Mouse (Mus musculus) thymus, postnatal 36 days (tissue): ENCODE data around the gene Skp1a.

Experiments
- DNase-seq, 2 experiments: peaks; one replicate each; pipeline ENCODE4 v3.0.0; 2022; ENCODE audit warnings: mixed read lengths in 2 of 2

Skp1a gene

DNA sequence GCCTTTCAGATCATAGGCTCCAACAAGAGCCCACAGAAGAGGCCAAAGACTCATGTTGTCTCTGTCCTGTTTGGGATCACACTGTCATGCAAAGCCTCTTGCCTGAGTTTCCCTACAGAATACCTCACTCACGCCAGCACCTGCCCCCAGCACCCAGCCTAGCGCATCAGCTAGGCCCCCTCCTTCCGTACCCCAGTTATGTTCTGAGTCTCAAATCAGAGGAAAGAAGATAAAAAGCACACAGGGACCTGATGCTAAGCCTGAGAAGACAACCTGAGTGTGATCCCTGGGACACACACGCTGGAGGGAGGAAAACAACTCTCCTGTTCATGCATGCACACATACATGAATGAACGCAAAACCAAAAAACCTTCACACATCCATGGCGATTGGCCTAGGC, 47.2 kb downstream of the Skp1a start:
- DNase-seq: peak; percentile 59 to 61

- peak; percentile 63 to 65 for DNase-seq
Observed at GRCm38 (mm10) chr11:52279611-52280145, 47.9 kb downstream of the Skp1a start.

- DNase-seq: peak; percentile 67 to 70
Observed at GRCm38 (mm10) chr11:52280566-52281455, 49.0 kb downstream of the Skp1a start.

DNA sequence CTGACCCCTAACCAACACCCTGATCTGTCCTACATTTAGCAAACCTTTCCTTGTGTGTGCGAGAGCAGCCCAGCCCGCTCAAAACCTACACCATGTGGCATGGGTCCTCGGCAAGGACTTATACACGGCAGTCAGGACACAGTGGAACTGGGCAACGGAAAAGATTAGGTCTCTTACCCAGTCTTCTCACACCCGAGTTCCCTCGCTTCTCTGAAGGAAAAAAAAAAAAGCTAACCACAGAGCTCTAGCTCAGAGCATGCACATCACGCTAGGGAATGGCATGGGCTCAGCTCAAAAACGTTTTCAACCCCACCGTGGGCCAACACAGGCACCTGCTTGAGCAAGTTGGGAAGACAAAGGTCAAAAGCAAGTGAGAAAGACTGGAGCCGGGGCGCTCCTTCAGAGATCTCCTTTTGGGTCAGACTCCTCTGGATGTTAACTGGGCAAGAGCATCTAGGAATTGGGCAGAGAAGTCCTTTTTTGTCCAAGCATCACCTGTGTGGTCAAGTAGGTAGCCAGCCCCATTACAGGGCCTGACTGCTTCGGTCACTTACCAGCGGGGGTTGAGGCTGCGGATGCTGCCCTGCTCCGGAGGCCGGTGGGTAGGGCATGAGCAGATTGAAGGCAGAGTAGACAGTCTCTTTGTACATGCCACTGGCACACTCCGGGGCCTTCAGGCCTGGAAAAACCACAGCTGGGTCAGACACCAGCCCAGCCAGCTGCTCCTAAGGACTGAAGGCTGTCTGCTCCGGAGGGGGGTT, 50.0 kb downstream of the Skp1a start:
- peak in 1 of 2 experiments; percentile 68 for DNase-seq

DNA sequence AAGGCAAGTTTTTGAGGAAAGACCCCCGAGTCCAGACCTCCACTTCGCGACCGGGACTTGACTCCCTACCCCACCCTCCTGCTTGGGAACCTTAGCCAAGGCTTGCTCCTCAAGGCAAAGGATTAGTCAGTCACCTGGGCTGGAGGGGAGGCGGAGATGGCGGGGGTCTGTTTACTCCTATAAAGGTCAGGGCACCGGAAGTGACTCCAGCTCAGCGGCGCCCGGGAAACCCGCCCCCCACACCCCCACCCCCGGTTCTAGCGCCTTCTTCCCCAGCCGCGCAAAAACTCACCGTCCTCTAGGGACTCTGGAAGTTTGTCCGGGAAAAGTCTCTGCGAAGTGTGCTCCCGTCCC, 50.6 kb downstream of the Skp1a start:
- DNase-seq: peak; percentile 85 to 90

DNA sequence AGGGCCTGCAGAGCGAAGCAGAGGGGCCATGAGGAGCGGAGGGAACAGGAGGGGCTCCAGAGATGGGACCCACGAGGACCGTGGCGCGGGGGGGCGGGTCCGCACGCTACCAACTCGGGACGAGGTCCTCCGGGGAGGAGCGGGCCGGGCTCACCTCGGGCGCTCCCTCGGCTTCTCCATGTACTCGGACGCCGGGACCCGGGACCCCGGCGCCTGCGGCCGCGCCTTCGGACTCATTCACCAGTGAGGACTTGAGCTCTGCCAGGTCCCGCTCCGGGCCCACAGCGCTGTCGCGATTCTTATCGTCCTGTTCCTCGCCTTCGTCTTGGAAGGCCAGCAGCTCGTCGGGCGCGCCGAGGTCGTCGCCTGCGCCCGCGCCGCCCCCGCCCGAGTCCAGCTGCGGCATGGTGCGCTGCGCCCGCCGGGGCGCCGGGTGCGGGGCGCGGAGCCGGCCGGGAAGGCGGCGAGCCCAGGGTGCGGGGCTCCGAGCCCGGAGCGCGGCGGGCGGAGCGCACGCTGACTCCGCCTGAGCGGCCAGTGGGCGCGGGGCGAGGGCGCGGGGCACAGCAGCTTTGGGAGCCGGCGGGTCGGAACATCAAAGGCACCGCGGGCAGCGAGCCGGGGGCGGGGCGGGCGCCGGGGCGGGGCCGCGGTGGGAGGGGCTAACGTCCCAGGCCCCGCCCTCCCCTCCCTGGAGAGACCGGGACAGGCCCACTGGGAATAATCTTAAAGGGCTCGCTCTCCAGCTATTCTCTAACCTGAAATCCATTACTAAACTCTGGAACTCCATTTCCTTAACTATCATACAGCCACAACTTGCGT, 51.2 kb downstream of the Skp1a start, which contains the start of gene Tcf7:
Tcf7 (minus strand) TSS at position 241 of the 822 bp plus-strand sequence.
- peak; percentile 79 to 85 for DNase-seq

DNA sequence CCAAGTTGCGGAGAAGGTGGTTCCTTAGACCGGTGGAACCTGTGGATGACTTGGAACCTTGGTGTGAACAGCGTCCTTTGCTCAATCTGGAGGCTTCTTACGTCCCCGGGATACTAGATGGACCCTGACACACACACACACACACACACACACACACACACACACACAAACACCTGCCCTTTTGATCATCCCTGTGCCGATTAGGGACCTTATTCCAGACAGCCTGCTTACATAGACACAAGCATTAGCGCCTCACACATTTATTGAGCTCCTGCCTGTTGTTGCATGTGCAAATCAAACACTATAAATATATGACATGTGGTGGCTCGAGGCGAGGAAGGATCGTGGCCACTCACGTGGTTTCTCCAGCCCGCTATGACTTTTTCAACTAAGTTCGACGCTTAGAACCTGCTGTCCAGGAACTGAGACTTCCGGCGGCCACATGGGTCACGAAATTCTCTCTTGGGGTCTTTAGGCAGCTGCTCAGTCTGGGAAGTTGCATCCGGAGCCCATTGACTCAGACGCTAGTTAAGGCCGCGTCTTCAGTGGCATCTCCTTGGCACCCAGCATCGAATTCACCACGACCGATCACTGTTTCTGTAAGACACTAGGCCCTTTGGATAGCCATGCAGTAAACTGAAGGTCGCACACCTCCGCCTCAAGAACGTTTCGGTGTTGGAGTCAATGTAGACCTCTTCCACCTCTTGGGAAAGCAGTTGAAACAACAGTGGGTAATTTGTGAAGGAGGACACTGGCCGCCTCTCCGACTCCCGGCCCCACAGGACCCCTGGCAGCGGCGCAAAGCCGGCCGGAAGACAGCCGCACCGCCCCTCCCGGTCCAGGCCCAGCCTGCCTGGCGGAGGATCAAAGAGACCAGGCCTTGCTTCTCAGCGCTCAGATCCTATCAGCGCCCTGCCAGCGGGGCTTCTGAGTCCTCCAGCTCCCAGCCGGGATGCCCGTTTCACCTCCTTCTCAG, 52.1 kb downstream of the Skp1a start:
- DNase-seq: peak; percentile 72 to 83

DNA sequence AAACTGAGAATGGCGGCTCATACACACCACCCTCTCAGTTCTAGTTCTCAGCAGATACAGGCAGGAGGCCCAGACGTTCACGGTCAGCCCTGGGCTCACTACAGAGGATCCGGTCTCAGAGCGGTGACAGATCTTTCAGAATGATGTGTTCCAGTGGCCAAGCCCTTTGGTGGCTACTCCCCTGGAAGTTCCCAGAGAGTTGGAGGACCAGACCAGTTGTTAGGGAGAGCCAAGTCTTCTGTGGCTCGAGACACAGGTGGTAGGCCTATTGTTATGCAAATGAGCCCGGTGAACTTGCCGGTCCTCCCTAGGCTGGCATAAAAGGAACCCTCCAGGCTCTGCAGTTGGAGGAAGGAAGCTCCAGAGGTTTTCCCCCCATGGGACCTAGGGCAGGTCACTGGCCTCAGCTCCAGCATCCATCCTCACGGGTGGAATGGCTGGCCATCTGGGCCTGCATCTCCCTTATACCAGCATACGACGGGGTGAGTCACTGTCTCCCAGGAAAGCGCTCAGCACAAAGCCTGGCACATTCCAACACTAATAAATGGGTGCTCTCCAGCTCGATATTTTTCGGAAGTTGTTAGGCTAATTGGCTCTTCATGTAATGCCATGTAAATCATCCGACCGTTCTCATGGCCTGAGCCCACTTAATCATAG, 54.6 kb downstream of the Skp1a start:
- peak; percentile 7 to 20 for DNase-seq

GRCm38 (mm10) chr11:52286958-52287305, 55.1 kb downstream of the Skp1a start:
- DNase-seq: peak; percentile 21 to 27

DNA sequence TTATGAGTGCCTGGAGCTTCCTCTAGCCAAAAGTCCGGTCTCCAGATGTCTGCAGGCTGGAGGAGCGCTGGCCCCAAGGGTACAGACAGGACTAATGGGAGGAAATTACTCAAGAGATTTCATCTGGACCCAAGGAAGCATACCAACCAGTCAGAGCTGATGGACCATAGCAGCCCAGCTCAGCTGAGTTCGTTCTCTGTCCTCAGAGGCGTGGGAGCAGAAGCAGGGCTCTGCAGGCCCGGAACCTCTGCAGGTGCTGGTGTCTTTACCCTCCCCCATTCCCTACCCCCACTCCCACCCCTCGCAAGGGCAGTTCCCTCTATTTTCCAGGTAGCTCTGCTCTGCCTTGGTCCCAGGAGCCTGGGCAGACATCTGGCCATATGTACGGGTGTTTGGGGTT, 60.6 kb downstream of the Skp1a start:
- peak in 1 of 2 experiments; percentile 65 for DNase-seq

GRCm38 (mm10) chr11:52292894-52293293, 61.1 kb downstream of the Skp1a start:
- DNase-seq: peak; percentile 46 to 59

- peak in 1 of 2 experiments; percentile 2 for DNase-seq
Observed at GRCm38 (mm10) chr11:52294103-52294502, 62.3 kb downstream of the Skp1a start.
